Comparison of ENCODE assay signal across 17 mouse cellular contexts in the genomic region with DNA sequence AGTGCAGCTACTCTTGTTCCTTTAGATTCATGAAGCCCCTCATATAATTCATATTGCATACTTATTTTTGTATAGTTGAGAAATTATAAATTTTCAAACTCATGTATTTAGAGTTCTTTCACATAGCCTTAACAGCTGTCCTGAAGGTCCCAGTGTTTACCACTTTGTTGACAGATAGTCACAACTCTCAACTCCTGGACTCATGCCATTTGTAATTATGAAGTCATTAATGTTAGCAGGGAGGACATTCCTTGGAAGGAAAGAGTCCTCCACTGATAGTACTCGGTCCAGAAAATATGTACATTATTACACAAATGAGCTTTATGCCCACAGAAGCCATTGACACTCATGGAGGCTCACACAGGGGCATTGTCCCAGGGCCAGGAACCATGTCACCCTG.
"Had no signal": no experiment of that assay in that cellular context is flagged by ENCODE, and none has a peak within 500 bp of the region (broad histone marks: within the 10 kb centered on the region; RNA-seq: fewer than 3 reads in every experiment).

No protein-coding gene starts in this region.

- H3K9me3 ChIP-seq: midbrain, embryonic 13.5 days; midbrain, embryonic 15.5 days; neural tube, embryonic 12.5 days; stomach, embryonic 15.5 days had no signal

- H3K27ac ChIP-seq: liver, embryonic 14.5 days; macrophage; midbrain, embryonic 13.5 days; midbrain, embryonic 15.5 days; neural tube, embryonic 12.5 days; stomach, embryonic 15.5 days; stomach, postnatal 0 days had no signal

- H3K9ac ChIP-seq: liver, embryonic 14.5 days; liver, postnatal 0 days; midbrain, embryonic 13.5 days; midbrain, embryonic 15.5 days; neural tube, embryonic 12.5 days; stomach, embryonic 15.5 days had no signal

- H3K4me2 ChIP-seq: midbrain, embryonic 11.5 days; midbrain, embryonic 13.5 days; midbrain, embryonic 15.5 days; neural tube, embryonic 12.5 days; stomach, embryonic 15.5 days had no signal

- DNase-seq: liver; liver, postnatal 0 days; lung, adult 2 months; lung, postnatal 10 days; right cerebral cortex, postnatal 14 days; thymus, adult 2 months; thymus, postnatal 25 days; thymus, postnatal 4 days had no signal

- H3K4me1 ChIP-seq: megakaryocyte, embryonic 14.5 days; midbrain, embryonic 13.5 days; midbrain, embryonic 15.5 days; neural tube, embryonic 12.5 days; stomach, embryonic 15.5 days had no signal

- H3K4me3 ChIP-seq: megakaryocyte, embryonic 14.5 days; midbrain, embryonic 13.5 days; midbrain, embryonic 15.5 days; neural tube, embryonic 12.5 days; stomach, embryonic 15.5 days had no signal

- H3K27me3 ChIP-seq: megakaryocyte, embryonic 14.5 days; midbrain, embryonic 13.5 days; midbrain, embryonic 15.5 days; neural tube, embryonic 12.5 days; stomach, embryonic 15.5 days had no signal

- ATAC-seq: liver, postnatal 0 days; midbrain, embryonic 13.5 days; midbrain, embryonic 15.5 days had no signal

- H3K36me3 ChIP-seq: midbrain, embryonic 13.5 days; midbrain, embryonic 15.5 days; neural tube, embryonic 12.5 days; stomach, embryonic 15.5 days had no signal
